ENCODE assay signal across 28 mouse cellular contexts in genomic region chr7:5087886-5088285, GRCm38 (mm10). TPM values are rescaled to one million over a fixed set of nuclear protein-coding genes. Genes with fewer than 3 reads are reported as not detected.
DNase-seq lines count a peak whose midpoint lies in the region; ATAC-seq and TF ChIP-seq lines count a peak whose summit lies in the region.
"Had no signal": no experiment of that assay in that cellular context is flagged by ENCODE, and none has a peak within 500 bp of the region (broad histone marks: within the 10 kb centered on the region; RNA-seq: fewer than 3 reads in every experiment).

No protein-coding gene starts in this region.

- DNase-seq in hindbrain, embryonic 11.5 days (ENCODE audit: low spot score), result no peak
- DNase-seq in limb, embryonic 10.5 days (ENCODE audit: low spot score), result no peak
- no peak for DNase-seq in stomach, postnatal 0 days (ENCODE audit: low spot score)
- DNase-seq in left cerebral cortex, adult 18-20 months (ENCODE audit: low spot score in 2 of 2), result no peak
- DNase-seq: adrenal gland, postnatal 36 days; gastrocnemius, postnatal 14 days; layer of hippocampus, adult 9-11 months; thymus, adult 18-20 months; thymus, postnatal 4 days had no signal

- H3K36me3 ChIP-seq in hindbrain, embryonic 13.5 days, result peaks cover 64% of the 10 kb centered on the region
- H3K36me3 ChIP-seq in hindbrain, embryonic 11.5 days (ENCODE audit: control insufficient read depth, insufficient read depth, low read length), result no peaks in the 10 kb centered on the region
- peaks cover 86% of the 10 kb centered on the region for H3K36me3 ChIP-seq in limb, embryonic 13.5 days
- peaks cover 95% of the 10 kb centered on the region for H3K36me3 ChIP-seq in limb, embryonic 10.5 days
- H3K36me3 ChIP-seq in intestine, postnatal 0 days (ENCODE audit: control insufficient read depth, insufficient read depth), result peaks cover 41% of the 10 kb centered on the region
- peaks cover 20% of the 10 kb centered on the region for H3K36me3 ChIP-seq in stomach, postnatal 0 days (ENCODE audit: control insufficient read depth, insufficient read depth, low read length)

- no peak for ATAC-seq in hindbrain, embryonic 13.5 days (ENCODE audit: low FRiP score)
- no peak for ATAC-seq in hindbrain, embryonic 11.5 days (ENCODE audit: low FRiP score)
- no peak for ATAC-seq in limb, embryonic 13.5 days (ENCODE audit: low FRiP score, low read depth)
- peak; percentile 85 for ATAC-seq in intestine, postnatal 0 days
- peak; percentile 63 for ATAC-seq in stomach, postnatal 0 days (ENCODE audit: low FRiP score, low TSS enrichment)
- ATAC-seq: lung, postnatal 0 days had no signal

- no peak overlapping the region for H3K4me2 ChIP-seq in hindbrain, embryonic 13.5 days
- no peak overlapping the region for H3K4me2 ChIP-seq in hindbrain, embryonic 11.5 days (replicated peaks; ENCODE audit: low read depth, low read length)
- no peak overlapping the region for H3K4me2 ChIP-seq in limb, embryonic 13.5 days (replicated peaks)
- H3K4me2 ChIP-seq in intestine, postnatal 0 days (replicated peaks; ENCODE audit: low read depth), result peak overlapping the region; percentile 33; the same call in 1 of the 2 replicates
- no peak overlapping the region for H3K4me2 ChIP-seq in stomach, postnatal 0 days (replicated peaks; ENCODE audit: low read depth)
- H3K4me2 ChIP-seq: liver, embryonic 15.5 days; midbrain, embryonic 12.5 days; neural tube, embryonic 13.5 days had no signal

- no peak overlapping the region for H3K27ac ChIP-seq in hindbrain, embryonic 13.5 days
- H3K27ac ChIP-seq in hindbrain, embryonic 11.5 days (ENCODE audit: low read depth, low read length), result no peak overlapping the region
- H3K27ac ChIP-seq in limb, embryonic 13.5 days, result no peak overlapping the region
- no peak overlapping the region for H3K27ac ChIP-seq in limb, embryonic 10.5 days
- H3K27ac ChIP-seq in intestine, postnatal 0 days (ENCODE audit: low read depth, low read length), result peak overlapping the region; percentile 80
- no peak overlapping the region for H3K27ac ChIP-seq in stomach, postnatal 0 days (replicated peaks)
- H3K27ac ChIP-seq: embryonic facial prominence, embryonic 10.5 days; heart, embryonic 10.5 days; hindbrain, embryonic 10.5 days; liver, embryonic 15.5 days; midbrain, embryonic 12.5 days; neural tube, embryonic 13.5 days had no signal

- H3K4me1 ChIP-seq in hindbrain, embryonic 13.5 days (replicated peaks), result peaks cover 25% of the 10 kb centered on the region
- no peaks in the 10 kb centered on the region for H3K4me1 ChIP-seq in hindbrain, embryonic 11.5 days (replicated peaks; ENCODE audit: control insufficient read depth, insufficient read depth, low read length)
- H3K4me1 ChIP-seq in limb, embryonic 13.5 days, result peaks cover 5% of the 10 kb centered on the region; the same call in 1 of the 2 replicates
- H3K4me1 ChIP-seq in limb, embryonic 10.5 days, result peaks cover 14% of the 10 kb centered on the region; the same call in 1 of the 2 replicates
- peaks cover 14% of the 10 kb centered on the region; the same call in 1 of the 2 replicates for H3K4me1 ChIP-seq in intestine, postnatal 0 days (replicated peaks; ENCODE audit: control insufficient read depth, insufficient read depth, low read length)
- no peaks in the 10 kb centered on the region for H3K4me1 ChIP-seq in stomach, postnatal 0 days (replicated peaks; ENCODE audit: control insufficient read depth, insufficient read depth)
- H3K4me1 ChIP-seq: embryonic facial prominence, embryonic 10.5 days; hindbrain, embryonic 10.5 days; midbrain, embryonic 12.5 days had no signal

- no peaks in the 10 kb centered on the region for H3K27me3 ChIP-seq in hindbrain, embryonic 13.5 days
- no peaks in the 10 kb centered on the region for H3K27me3 ChIP-seq in hindbrain, embryonic 11.5 days (ENCODE audit: control insufficient read depth, insufficient read depth, low read length)
- H3K27me3 ChIP-seq in limb, embryonic 13.5 days, result no peaks in the 10 kb centered on the region
- no peaks in the 10 kb centered on the region for H3K27me3 ChIP-seq in limb, embryonic 10.5 days (ENCODE audit: low read depth, poor library complexity, severe bottlenecking)
- H3K27me3 ChIP-seq in intestine, postnatal 0 days (replicated peaks; ENCODE audit: control insufficient read depth, insufficient read depth, low read length), result no peaks in the 10 kb centered on the region
- H3K27me3 ChIP-seq in stomach, postnatal 0 days (ENCODE audit: control insufficient read depth, insufficient read depth, low read length), result no peaks in the 10 kb centered on the region
- H3K27me3 ChIP-seq: CH12.LX; liver, embryonic 15.5 days; midbrain, embryonic 12.5 days; neural tube, embryonic 13.5 days had no signal

- no peak overlapping the region for H3K4me3 ChIP-seq in hindbrain, embryonic 13.5 days
- H3K4me3 ChIP-seq in hindbrain, embryonic 11.5 days (ENCODE audit: low read depth, low read length), result no peak overlapping the region
- no peak overlapping the region for H3K4me3 ChIP-seq in limb, embryonic 13.5 days
- H3K4me3 ChIP-seq in limb, embryonic 10.5 days, result no peak overlapping the region
- no peak overlapping the region for H3K4me3 ChIP-seq in intestine, postnatal 0 days (ENCODE audit: low read depth, low read length)
- H3K4me3 ChIP-seq in stomach, postnatal 0 days (ENCODE audit: low read depth, low read length), result no peak overlapping the region
- H3K4me3 ChIP-seq: embryonic facial prominence, embryonic 10.5 days; heart, embryonic 10.5 days; hindbrain, embryonic 10.5 days; liver, embryonic 15.5 days; midbrain, embryonic 12.5 days; neural tube, embryonic 13.5 days had no signal

- TF ChIP-seq CTCF in intestine, postnatal 0 days (IDR thresholded peaks at IDR 0.05; ENCODE audit: low read depth), result no peak
- TF ChIP-seq CTCF in stomach, postnatal 0 days (IDR thresholded peaks at IDR 0.05; ENCODE audit: low read depth), result no peak

- 92% methylated on average over 4 of the region's 4 CpGs for WGBS in hindbrain, embryonic 13.5 days
- WGBS in hindbrain, embryonic 11.5 days, result 93% methylated on average over 4 of the region's 4 CpGs
- 77% methylated on average over 4 of the region's 4 CpGs for WGBS in limb, embryonic 13.5 days
- WGBS in limb, embryonic 10.5 days, result 88% methylated on average over 4 of the region's 4 CpGs
- 27% methylated on average over 4 of the region's 4 CpGs for WGBS in intestine, postnatal 0 days
- 67% methylated on average over 4 of the region's 4 CpGs for WGBS in stomach, postnatal 0 days

- H3K9me3 ChIP-seq in hindbrain, embryonic 13.5 days, result no peaks in the 10 kb centered on the region
- H3K9me3 ChIP-seq in hindbrain, embryonic 11.5 days (ENCODE audit: control insufficient read depth, low read length), result no peaks in the 10 kb centered on the region
- H3K9me3 ChIP-seq in limb, embryonic 13.5 days, result no peaks in the 10 kb centered on the region
- no peaks in the 10 kb centered on the region for H3K9me3 ChIP-seq in limb, embryonic 10.5 days (replicated peaks)
- H3K9me3 ChIP-seq in intestine, postnatal 0 days (ENCODE audit: control insufficient read depth), result no peaks in the 10 kb centered on the region
- no peaks in the 10 kb centered on the region for H3K9me3 ChIP-seq in stomach, postnatal 0 days (ENCODE audit: control insufficient read depth, low read length)
- H3K9me3 ChIP-seq: embryonic facial prominence, embryonic 10.5 days; heart, embryonic 10.5 days; hindbrain, embryonic 10.5 days; liver, embryonic 15.5 days; midbrain, embryonic 12.5 days; neural tube, embryonic 13.5 days had no signal

- H3K9ac ChIP-seq in hindbrain, embryonic 13.5 days, result 0 out of 2 replicates have a peak overlapping the region, but pooled peaks have one; percentile 31
- no peak overlapping the region for H3K9ac ChIP-seq in hindbrain, embryonic 11.5 days (ENCODE audit: low read depth, low read length)
- H3K9ac ChIP-seq in limb, embryonic 13.5 days, result 0 out of 2 replicates have a peak overlapping the region, but pooled peaks have one; percentile 8
- H3K9ac ChIP-seq in intestine, postnatal 0 days (ENCODE audit: low read depth, low read length), result no peak overlapping the region
- no peak overlapping the region for H3K9ac ChIP-seq in stomach, postnatal 0 days (ENCODE audit: low read length)
- H3K9ac ChIP-seq: liver, embryonic 15.5 days; midbrain, embryonic 12.5 days; neural tube, embryonic 13.5 days had no signal

- no peak for TF ChIP-seq EP300 in stomach, postnatal 0 days (optimal IDR thresholded peaks at IDR 0.05)

RNA-seq across cellular contexts. Expression of gene Epn1, which starts 7.9 kb away (rescaled TPM):
- polyA plus RNA-seq in hindbrain, embryonic 13.5 days (2015; fragmentation: Nextera tagmentation; extraction: Ambion mirVana), result 83.8 and 85.6 TPM in 2 replicates
- polyA plus RNA-seq in hindbrain, embryonic 11.5 days (2014; fragmentation: Nextera tagmentation; extraction: Ambion mirVana), result 54.2 and 55.3 TPM in 2 replicates
- 62.2 and 64.6 TPM in 2 replicates for polyA plus RNA-seq in limb, embryonic 13.5 days (2015; fragmentation: Nextera tagmentation; extraction: Ambion mirVana)
- 64.5 and 69.1 TPM in 2 replicates for polyA plus RNA-seq in limb, embryonic 10.5 days (2016; fragmentation: Nextera tagmentation; extraction: Ambion mirVana)
- polyA plus RNA-seq in intestine, postnatal 0 days (2015; fragmentation: Nextera tagmentation; extraction: Ambion mirVana), result 98.0 and 106 TPM in 2 replicates
- polyA plus RNA-seq in stomach, postnatal 0 days (2015; fragmentation: Nextera tagmentation; extraction: Ambion mirVana), result 41.0 and 44.5 TPM in 2 replicates
- 100 to 1,000 TPM; 482 to 504 TPM for total RNA-seq in left cerebral cortex, adult 18-20 months (2021)

RNA-seq across cellular contexts. Expression of gene U2af2, which starts 25.9 kb away (rescaled TPM):
- 112 and 114 TPM in 2 replicates for polyA plus RNA-seq in hindbrain, embryonic 13.5 days (2015; fragmentation: Nextera tagmentation; extraction: Ambion mirVana)
- 161 and 162 TPM in 2 replicates for polyA plus RNA-seq in hindbrain, embryonic 11.5 days (2014; fragmentation: Nextera tagmentation; extraction: Ambion mirVana)
- polyA plus RNA-seq in limb, embryonic 13.5 days (2015; fragmentation: Nextera tagmentation; extraction: Ambion mirVana), result 152 and 153 TPM in 2 replicates
- 202 and 203 TPM in 2 replicates for polyA plus RNA-seq in limb, embryonic 10.5 days (2016; fragmentation: Nextera tagmentation; extraction: Ambion mirVana)
- 48.3 and 51.4 TPM in 2 replicates for polyA plus RNA-seq in intestine, postnatal 0 days (2015; fragmentation: Nextera tagmentation; extraction: Ambion mirVana)
- 49.2 and 50.1 TPM in 2 replicates for polyA plus RNA-seq in stomach, postnatal 0 days (2015; fragmentation: Nextera tagmentation; extraction: Ambion mirVana)
- total RNA-seq in left cerebral cortex, adult 18-20 months (2021), result 100 to 1,000 TPM; 176 to 181 TPM

RNA-seq across cellular contexts. Expression of gene Rfpl4, which starts 28.9 kb away (rescaled TPM):
- polyA plus RNA-seq in hindbrain, embryonic 13.5 days (2015; fragmentation: Nextera tagmentation; extraction: Ambion mirVana), result not detected in 2 replicates
- polyA plus RNA-seq in hindbrain, embryonic 11.5 days (2014; fragmentation: Nextera tagmentation; extraction: Ambion mirVana), result not detected in 2 replicates
- polyA plus RNA-seq in limb, embryonic 13.5 days (2015; fragmentation: Nextera tagmentation; extraction: Ambion mirVana), result not detected in 2 replicates
- not detected in 2 replicates for polyA plus RNA-seq in limb, embryonic 10.5 days (2016; fragmentation: Nextera tagmentation; extraction: Ambion mirVana)
- polyA plus RNA-seq in intestine, postnatal 0 days (2015; fragmentation: Nextera tagmentation; extraction: Ambion mirVana), result not detected in 2 replicates
- not detected in 2 replicates for polyA plus RNA-seq in stomach, postnatal 0 days (2015; fragmentation: Nextera tagmentation; extraction: Ambion mirVana)
- not detected for total RNA-seq in left cerebral cortex, adult 18-20 months (2021)
- total RNA-seq: CH12.LX; common myeloid progenitor, adult 5-6 weeks; gastrocnemius, postnatal 14 days; left cerebral cortex, adult 8-10 months; megakaryocyte progenitor cell, adult 5-6 weeks; MEL; monocyte, adult 5-6 weeks had no signal
- polyA plus RNA-seq: embryonic facial prominence, embryonic 10.5 days; forebrain, embryonic 11.5 days; heart, embryonic 10.5 days; heart, postnatal 0 days; hindbrain, embryonic 10.5 days; limb, embryonic 11.5 days; liver, embryonic 15.5 days; lung, postnatal 0 days; midbrain, embryonic 12.5 days; neural tube, embryonic 13.5 days had no signal

RNA-seq across cellular contexts. Expression of gene Zfp580, which starts 36.5 kb away (rescaled TPM):
- polyA plus RNA-seq in hindbrain, embryonic 13.5 days (2015; fragmentation: Nextera tagmentation; extraction: Ambion mirVana), result 67.2 and 69.7 TPM in 2 replicates
- polyA plus RNA-seq in hindbrain, embryonic 11.5 days (2014; fragmentation: Nextera tagmentation; extraction: Ambion mirVana), result 32.4 and 37.5 TPM in 2 replicates
- 42.1 and 42.8 TPM in 2 replicates for polyA plus RNA-seq in limb, embryonic 13.5 days (2015; fragmentation: Nextera tagmentation; extraction: Ambion mirVana)
- polyA plus RNA-seq in limb, embryonic 10.5 days (2016; fragmentation: Nextera tagmentation; extraction: Ambion mirVana), result 30.1 and 34.3 TPM in 2 replicates
- polyA plus RNA-seq in intestine, postnatal 0 days (2015; fragmentation: Nextera tagmentation; extraction: Ambion mirVana), result 15.8 and 16.9 TPM in 2 replicates
- polyA plus RNA-seq in stomach, postnatal 0 days (2015; fragmentation: Nextera tagmentation; extraction: Ambion mirVana), result 21.0 and 21.6 TPM in 2 replicates
- 10 to 100 TPM; 27.8 to 31.0 TPM for total RNA-seq in left cerebral cortex, adult 18-20 months (2021)
- total RNA-seq: monocyte, adult 5-6 weeks had no signal

RNA-seq across cellular contexts. Expression of gene Rasl2-9, which starts 37.9 kb away (rescaled TPM):
- 0.22 and 0.52 TPM in 2 replicates for polyA plus RNA-seq in hindbrain, embryonic 13.5 days (2015; fragmentation: Nextera tagmentation; extraction: Ambion mirVana)
- 0.18 and 0.31 TPM in 2 replicates for polyA plus RNA-seq in hindbrain, embryonic 11.5 days (2014; fragmentation: Nextera tagmentation; extraction: Ambion mirVana)
- 0.26 and 0.31 TPM in 2 replicates for polyA plus RNA-seq in limb, embryonic 13.5 days (2015; fragmentation: Nextera tagmentation; extraction: Ambion mirVana)
- 0.20 and 0.53 TPM in 2 replicates for polyA plus RNA-seq in limb, embryonic 10.5 days (2016; fragmentation: Nextera tagmentation; extraction: Ambion mirVana)
- polyA plus RNA-seq in intestine, postnatal 0 days (2015; fragmentation: Nextera tagmentation; extraction: Ambion mirVana), result 1.6 and 2.3 TPM in 2 replicates
- polyA plus RNA-seq in stomach, postnatal 0 days (2015; fragmentation: Nextera tagmentation; extraction: Ambion mirVana), result 0.35 and 0.50 TPM in 2 replicates
- total RNA-seq in left cerebral cortex, adult 18-20 months (2021), result under 1 TPM; 0.49 to 0.68 TPM
- total RNA-seq: common myeloid progenitor, adult 5-6 weeks; megakaryocyte progenitor cell, adult 5-6 weeks; MEL had no signal

Comparison
In these comparisons a context has a peak if more than half of its experiments do, and no peak if none do; other contexts are left out.
1. H3K9ac ChIP-seq: peak in hindbrain, embryonic 13.5 days (single experiment) and limb, embryonic 13.5 days (single experiment); none in hindbrain, embryonic 11.5 days (single experiment), intestine, postnatal 0 days (single experiment) and stomach, postnatal 0 days (single experiment).
2. ATAC-seq: peak in intestine, postnatal 0 days (single experiment) and stomach, postnatal 0 days (single experiment); none in hindbrain, embryonic 13.5 days (single experiment), hindbrain, embryonic 11.5 days (single experiment) and limb, embryonic 13.5 days (single experiment).